Mouse (Mus musculus): ENCODE measurements around the gene Myo10.
A peak's percentile ranks its signal among the peaks of the same experiment; 100 is the strongest.

The Myo10 gene

GRCm38 (mm10) chr15:25731053-25731452 lies 108.7 kb downstream of the Myo10 start:
- DNase-seq = no peak

- DNase-seq = peak; percentile 23
Observed at GRCm38 (mm10) chr15:25732758-25733428, 110.6 kb downstream of the Myo10 start.

GRCm38 (mm10) chr15:25733739-25734430 lies 111.6 kb downstream of the Myo10 start:
- no peak for DNase-seq

GRCm38 (mm10) chr15:25736531-25736930 lies 114.2 kb downstream of the Myo10 start:
- no peak for DNase-seq

- no peak for DNase-seq
Observed at GRCm38 (mm10) chr15:25740271-25740670, 117.9 kb downstream of the Myo10 start.

- DNase-seq = no peak
Observed at GRCm38 (mm10) chr15:25742196-25742595, 119.9 kb downstream of the Myo10 start.

- DNase-seq = no peak
Observed at GRCm38 (mm10) chr15:25751510-25751909, 129.2 kb downstream of the Myo10 start.

GRCm38 (mm10) chr15:25752597-25752996 lies 130.3 kb downstream of the Myo10 start:
- DNase-seq = no peak

GRCm38 (mm10) chr15:25753003-25753402 lies 130.7 kb downstream of the Myo10 start:
- DNase-seq = no peak

GRCm38 (mm10) chr15:25753878-25754277 lies 131.6 kb downstream of the Myo10 start:
- no peak for DNase-seq

- DNase-seq = no peak
Observed at GRCm38 (mm10) chr15:25754342-25754951, 132.1 kb downstream of the Myo10 start.

- DNase-seq = no peak
Observed at GRCm38 (mm10) chr15:25755536-25755935, 133.2 kb downstream of the Myo10 start.

GRCm38 (mm10) chr15:25756072-25756471 lies 133.7 kb downstream of the Myo10 start:
- DNase-seq = no peak

GRCm38 (mm10) chr15:25758037-25758436 lies 135.7 kb downstream of the Myo10 start:
- no peak for DNase-seq

- no peak for DNase-seq
Observed at GRCm38 (mm10) chr15:25758500-25759086, 136.3 kb downstream of the Myo10 start.

- DNase-seq = no peak
Observed at GRCm38 (mm10) chr15:25760304-25760703, 138.0 kb downstream of the Myo10 start.

- no peak for DNase-seq
Observed at GRCm38 (mm10) chr15:25761049-25761448, 138.7 kb downstream of the Myo10 start.

GRCm38 (mm10) chr15:25761800-25762211 lies 139.5 kb downstream of the Myo10 start:
- DNase-seq = no peak

GRCm38 (mm10) chr15:25762306-25762705 lies 140.0 kb downstream of the Myo10 start:
- no peak for DNase-seq

- no peak for DNase-seq
Observed at GRCm38 (mm10) chr15:25763106-25763505, 140.8 kb downstream of the Myo10 start.

- no peak for DNase-seq
Observed at GRCm38 (mm10) chr15:25764653-25765352, 142.5 kb downstream of the Myo10 start.

- DNase-seq = no peak
Observed at GRCm38 (mm10) chr15:25767777-25768176, 145.5 kb downstream of the Myo10 start.

Data from cerebellum, adult 8-10 months (tissue).